Mouse (Mus musculus): ENCODE results near the gene Tsnax. TPM values are rescaled to one million over a fixed set of nuclear protein-coding genes. Genes with fewer than 3 reads are reported as not detected.

Gene Tsnax
- polyA plus RNA-seq (2014; fragmentation: Nextera tagmentation; extraction: Ambion mirVana), result 92.4 and 97.7 TPM in 2 replicates

DNA sequence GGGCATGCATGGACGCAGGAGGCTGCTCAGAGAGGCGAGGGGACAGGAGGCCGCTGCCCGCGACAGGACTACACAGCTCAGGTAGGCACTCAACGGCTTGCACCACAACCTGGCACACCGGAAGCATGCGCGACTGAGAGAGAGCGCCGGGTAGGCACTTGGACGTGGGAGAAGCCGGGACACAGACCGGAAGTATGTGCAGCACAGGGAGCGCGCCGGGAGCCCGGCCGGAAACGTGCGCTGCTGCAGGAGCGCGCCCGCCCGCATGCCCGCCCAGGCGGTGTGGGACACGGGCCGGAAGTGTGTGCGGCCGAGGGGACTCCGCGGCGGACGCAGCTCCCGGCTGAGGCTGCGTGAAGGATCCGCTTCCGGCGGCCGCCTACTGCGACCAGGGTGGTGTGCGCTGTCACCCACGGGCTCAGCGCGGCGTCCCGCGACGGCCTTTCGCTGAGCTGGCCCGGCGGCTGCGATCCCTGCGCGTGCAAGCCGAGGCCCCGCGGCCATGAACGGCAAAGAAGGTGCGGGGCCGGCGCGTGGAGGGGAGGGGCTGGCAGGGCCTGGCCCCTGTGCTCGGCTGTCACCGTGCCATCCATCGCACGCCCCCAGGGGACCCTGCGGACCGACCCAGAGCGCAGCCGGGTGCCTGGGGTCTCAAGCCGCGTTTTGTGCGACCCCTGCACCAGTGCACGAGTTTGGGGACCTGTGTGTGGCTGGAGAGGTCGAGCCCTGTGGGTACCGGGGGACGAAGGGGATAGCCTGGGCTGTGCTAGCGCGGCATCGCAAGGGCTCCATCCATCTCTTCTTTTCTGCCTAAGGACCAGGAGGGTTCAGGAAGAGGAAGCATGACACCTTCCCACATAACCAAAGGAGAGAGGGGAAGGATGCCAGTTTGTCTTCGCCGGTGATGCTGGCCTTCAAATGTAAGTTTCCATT is at the start of gene Tsnax:
TSS of gene Tsnax (plus strand) at position 303 of the 933 bp plus-strand sequence.
- no peaks in the 10 kb centered on the region for H3K27me3 ChIP-seq (ENCODE audit: control insufficient read depth, insufficient read depth, low read length)
- peak; percentile 94 for ATAC-seq (ENCODE audit: insufficient number of reproducible peaks, insufficient read depth, low FRiP score, low read depth)
- WGBS, result 2% methylated on average over 84 of the region's 84 CpGs

DNA sequence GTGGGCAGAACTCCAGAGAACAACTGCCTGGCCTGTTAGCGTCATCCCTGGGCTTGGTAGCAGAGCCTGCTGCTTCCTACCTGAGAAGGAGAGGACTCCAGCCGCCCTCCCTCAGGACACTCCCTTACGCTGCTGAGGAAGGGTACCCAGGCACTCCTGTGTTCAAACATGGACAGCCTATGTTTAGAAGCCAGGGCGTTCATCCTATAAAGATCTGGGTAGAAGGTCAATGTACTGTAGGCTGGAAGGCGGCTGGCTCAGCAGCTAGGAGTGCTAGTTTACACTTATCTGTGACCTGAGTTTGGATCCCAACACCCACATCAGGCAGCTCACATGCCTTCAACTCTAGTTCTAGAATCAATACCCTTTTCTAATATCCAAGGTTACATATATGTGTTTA is 49.6 kb upstream of the Tsnax start:
- no peaks in the 10 kb centered on the region for H3K9me3 ChIP-seq (ENCODE audit: control insufficient read depth, low read length)
- no peak overlapping the region for H3K4me3 ChIP-seq (ENCODE audit: control insufficient read depth in 1 of 2, insufficient read depth in 1 of 2, low read depth in 1 of 2, low read length in 2 of 2)
- ATAC-seq (ENCODE audit: insufficient number of reproducible peaks, insufficient read depth, low FRiP score, low read depth), result no peak
- H3K4me2 ChIP-seq (ENCODE audit: low read length), result no peak overlapping the region
- no peak overlapping the region for H3K27ac ChIP-seq (replicated peaks in 1 of 2; ENCODE audit: control insufficient read depth in 1 of 2, insufficient read depth in 1 of 2, low read depth in 2 of 2, low read length in 2 of 2)
- peaks cover 22% of the 10 kb centered on the region in 2 experiments for H3K4me1 ChIP-seq (ENCODE audit: control insufficient read depth in 2 of 2, insufficient read depth in 2 of 2, low read length in 2 of 2)
- no peaks in the 10 kb centered on the region for H3K36me3 ChIP-seq (ENCODE audit: control insufficient read depth, insufficient read depth, low read length)
- WGBS, result 84% methylated on average over 5 of the region's 5 CpGs
- H3K27me3 ChIP-seq (ENCODE audit: control insufficient read depth, insufficient read depth, low read length), result no peaks in the 10 kb centered on the region
- H3K9ac ChIP-seq (ENCODE audit: low read length), result no peak overlapping the region

More for the DNA sequence above, at the start of gene Tsnax:
- H3K9ac ChIP-seq (ENCODE audit: low read length), result peak within 1 kb of the TSS; percentile 97
- peak within 1 kb of the TSS; percentile 78 for H3K4me2 ChIP-seq (ENCODE audit: low read length)
- H3K27ac ChIP-seq (replicated peaks in 1 of 2; ENCODE audit: control insufficient read depth in 1 of 2, insufficient read depth in 1 of 2, low read depth in 2 of 2, low read length in 2 of 2), result peak within 1 kb of the TSS; percentile 88
- H3K4me1 ChIP-seq (ENCODE audit: control insufficient read depth in 2 of 2, insufficient read depth in 2 of 2, low read length in 2 of 2), result peaks cover 3 to 5% of the 10 kb centered on the region in 2 experiments; a peak in 3 of 4 replicates
- peaks cover 34% of the 10 kb centered on the region for H3K36me3 ChIP-seq (ENCODE audit: control insufficient read depth, insufficient read depth, low read length)
- H3K4me3 ChIP-seq (ENCODE audit: control insufficient read depth in 1 of 2, insufficient read depth in 1 of 2, low read depth in 1 of 2, low read length in 2 of 2), result peak within 1 kb of the TSS; percentile 66 to 99
- 0 out of 2 replicates have a peak, but pooled peaks cover 6% of the 10 kb centered on the region for H3K9me3 ChIP-seq (ENCODE audit: control insufficient read depth, low read length)

DNA sequence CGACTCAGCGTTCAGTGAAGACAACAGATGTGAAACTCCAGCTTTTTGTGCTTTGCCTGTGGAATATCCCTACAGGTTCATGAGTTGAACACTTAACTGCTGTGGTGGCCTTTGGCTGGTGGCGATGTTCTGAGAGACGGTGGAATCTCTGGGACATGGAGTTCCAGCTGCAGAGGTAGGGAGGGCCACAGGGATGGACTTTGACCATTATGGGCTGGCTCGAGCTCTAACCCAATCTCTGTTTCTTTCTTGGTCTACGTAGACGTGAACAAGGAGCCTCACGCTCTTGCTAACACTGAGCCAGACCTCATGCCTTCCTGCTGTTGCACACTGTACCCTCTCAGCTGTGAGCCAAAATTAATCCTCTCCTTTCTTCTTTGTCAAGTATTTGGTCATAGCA is 47.8 kb upstream of the Tsnax start:
- H3K4me3 ChIP-seq (ENCODE audit: control insufficient read depth in 1 of 2, insufficient read depth in 1 of 2, low read depth in 1 of 2, low read length in 2 of 2), result no peak overlapping the region
- H3K9ac ChIP-seq (ENCODE audit: low read length), result no peak overlapping the region
- ATAC-seq (ENCODE audit: insufficient number of reproducible peaks, insufficient read depth, low FRiP score, low read depth), result no peak
- no peaks in the 10 kb centered on the region for H3K27me3 ChIP-seq (ENCODE audit: control insufficient read depth, insufficient read depth, low read length)
- no peak overlapping the region for H3K4me2 ChIP-seq (ENCODE audit: low read length)
- no peak overlapping the region for H3K27ac ChIP-seq (replicated peaks in 1 of 2; ENCODE audit: control insufficient read depth in 1 of 2, insufficient read depth in 1 of 2, low read depth in 2 of 2, low read length in 2 of 2)
- 84% methylated on average over 8 of the region's 8 CpGs for WGBS
- no peaks in the 10 kb centered on the region for H3K36me3 ChIP-seq (ENCODE audit: control insufficient read depth, insufficient read depth, low read length)
- no peaks in the 10 kb centered on the region for H3K9me3 ChIP-seq (ENCODE audit: control insufficient read depth, low read length)
- H3K4me1 ChIP-seq (ENCODE audit: control insufficient read depth in 2 of 2, insufficient read depth in 2 of 2, low read length in 2 of 2), result peaks cover 8% of the 10 kb centered on the region in 2 experiments

DNA sequence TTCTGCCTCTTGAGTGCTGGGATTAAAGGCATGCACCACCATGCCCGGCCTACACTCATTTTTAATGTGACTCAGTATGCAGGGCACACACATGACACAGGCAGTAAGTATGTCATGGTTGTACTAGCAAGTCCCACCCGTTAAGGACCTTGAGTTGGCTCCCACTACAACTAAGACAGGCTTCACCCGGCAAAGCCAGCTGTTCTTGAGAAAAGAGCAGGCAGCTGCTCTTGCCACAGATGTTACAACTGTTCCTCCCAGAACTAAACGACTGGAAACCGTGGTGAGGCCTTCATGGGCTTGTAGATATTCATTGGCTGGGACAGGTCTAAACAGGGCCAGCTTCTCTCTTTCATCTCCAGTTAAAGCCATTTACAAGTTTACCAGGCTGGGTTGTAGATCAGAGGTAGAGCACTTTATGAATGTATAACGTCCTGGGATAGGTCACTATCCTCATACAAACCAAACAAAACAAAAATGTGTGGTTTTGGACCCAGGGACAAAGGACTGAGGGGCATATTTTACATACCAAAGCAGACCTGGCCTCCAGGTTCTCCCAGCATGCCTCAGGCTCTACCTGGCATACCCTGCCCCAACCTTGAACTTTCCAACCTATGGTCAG is 42.4 kb upstream of the Tsnax start:
- ATAC-seq (ENCODE audit: insufficient number of reproducible peaks, insufficient read depth, low FRiP score, low read depth), result no peak
- Histone ChIP-seq H3K36me3 (ENCODE audit: control insufficient read depth, insufficient read depth, low read length) (no peaks in the 10 kb centered on the region), H3K4me2 (ENCODE audit: low read length) (no peak overlapping the region), H3K9me3 (ENCODE audit: control insufficient read depth, low read length) (peaks cover 3% of the 10 kb centered on the region; the same call in 1 of the 2 replicates), H3K4me1 (ENCODE audit: control insufficient read depth in 2 of 2, insufficient read depth in 2 of 2, low read length in 2 of 2) (no peaks in the 10 kb centered on the region), H3K27ac (replicated peaks in 1 of 2; ENCODE audit: control insufficient read depth in 1 of 2, insufficient read depth in 1 of 2, low read depth in 2 of 2, low read length in 2 of 2) (no peak overlapping the region), H3K4me3 (ENCODE audit: control insufficient read depth in 1 of 2, insufficient read depth in 1 of 2, low read depth in 1 of 2, low read length in 2 of 2) (no peak overlapping the region), H3K9ac (ENCODE audit: low read length) (no peak overlapping the region), H3K27me3 (ENCODE audit: control insufficient read depth, insufficient read depth, low read length) (no peaks in the 10 kb centered on the region)
- 75% methylated on average over 6 of the region's 6 CpGs for WGBS

DNA sequence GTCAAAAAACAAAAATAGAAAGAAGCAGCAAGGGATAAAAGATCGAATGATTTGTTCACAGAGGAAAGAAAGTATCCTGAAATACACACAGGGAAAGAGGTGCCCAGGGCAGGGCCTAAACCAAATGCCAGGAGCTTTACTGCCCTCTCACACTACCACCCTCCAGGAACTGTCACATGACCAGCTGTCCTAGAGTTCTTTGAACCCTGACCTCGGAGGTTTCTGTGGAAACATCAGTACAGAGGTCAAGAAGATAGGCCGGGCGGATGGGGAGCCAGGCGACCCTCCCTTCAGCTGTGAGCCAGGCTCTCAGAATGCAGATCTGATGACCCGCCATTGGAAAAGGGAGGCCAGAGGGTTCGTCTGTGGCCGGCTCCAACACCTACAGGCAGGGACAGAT is 39.6 kb upstream of the Tsnax start:
- WGBS, result 74% methylated on average over 8 of the region's 8 CpGs
- no peak for ATAC-seq (ENCODE audit: insufficient number of reproducible peaks, insufficient read depth, low FRiP score, low read depth)
- Histone ChIP-seq H3K27me3 (ENCODE audit: control insufficient read depth, insufficient read depth, low read length) (no peaks in the 10 kb centered on the region), H3K4me2 (ENCODE audit: low read length) (no peak overlapping the region), H3K4me1 (ENCODE audit: control insufficient read depth in 2 of 2, insufficient read depth in 2 of 2, low read length in 2 of 2) (no peaks in the 10 kb centered on the region), H3K9me3 (ENCODE audit: control insufficient read depth, low read length) (peaks cover 3% of the 10 kb centered on the region; the same call in 1 of the 2 replicates), H3K9ac (ENCODE audit: low read length) (no peak overlapping the region), H3K27ac (replicated peaks in 1 of 2; ENCODE audit: control insufficient read depth in 1 of 2, insufficient read depth in 1 of 2, low read depth in 2 of 2, low read length in 2 of 2) (no peak overlapping the region), H3K4me3 (ENCODE audit: control insufficient read depth in 1 of 2, insufficient read depth in 1 of 2, low read depth in 1 of 2, low read length in 2 of 2) (no peak overlapping the region), H3K36me3 (ENCODE audit: control insufficient read depth, insufficient read depth, low read length) (no peaks in the 10 kb centered on the region)

DNA sequence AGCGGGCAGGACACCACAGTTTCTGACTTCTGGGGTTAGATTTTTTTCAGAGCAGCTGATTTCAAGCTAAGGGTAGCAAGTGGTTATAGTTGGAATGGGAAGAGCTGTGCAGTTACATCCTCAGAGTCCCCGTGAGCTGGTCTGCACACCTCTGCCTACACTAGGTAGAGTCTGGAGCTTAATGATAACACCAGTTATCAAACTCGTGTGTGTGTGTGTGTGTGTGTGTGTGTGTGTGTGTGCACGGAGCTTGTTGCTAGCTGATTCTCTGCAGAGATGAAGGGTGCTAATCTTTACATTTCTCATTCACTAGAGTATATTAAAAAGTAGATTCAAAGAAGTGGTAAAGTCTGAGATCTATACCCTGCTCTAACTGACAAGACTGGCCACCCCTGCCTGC is 38.5 kb upstream of the Tsnax start:
- H3K4me3 ChIP-seq (ENCODE audit: control insufficient read depth in 1 of 2, insufficient read depth in 1 of 2, low read depth in 1 of 2, low read length in 2 of 2), result no peak overlapping the region
- no peaks in the 10 kb centered on the region for H3K4me1 ChIP-seq (ENCODE audit: control insufficient read depth in 2 of 2, insufficient read depth in 2 of 2, low read length in 2 of 2)
- H3K9ac ChIP-seq (ENCODE audit: low read length), result no peak overlapping the region
- no peak overlapping the region for H3K4me2 ChIP-seq (ENCODE audit: low read length)
- H3K27ac ChIP-seq (replicated peaks in 1 of 2; ENCODE audit: control insufficient read depth in 1 of 2, insufficient read depth in 1 of 2, low read depth in 2 of 2, low read length in 2 of 2), result no peak overlapping the region
- ATAC-seq (ENCODE audit: insufficient number of reproducible peaks, insufficient read depth, low FRiP score, low read depth), result no peak
- H3K36me3 ChIP-seq (ENCODE audit: control insufficient read depth, insufficient read depth, low read length), result no peaks in the 10 kb centered on the region
- WGBS, result 51% methylated on average over 4 of the region's 4 CpGs
- H3K9me3 ChIP-seq (ENCODE audit: control insufficient read depth, low read length), result peaks cover 3% of the 10 kb centered on the region; the same call in 1 of the 2 replicates
- no peaks in the 10 kb centered on the region for H3K27me3 ChIP-seq (ENCODE audit: control insufficient read depth, insufficient read depth, low read length)

DNA sequence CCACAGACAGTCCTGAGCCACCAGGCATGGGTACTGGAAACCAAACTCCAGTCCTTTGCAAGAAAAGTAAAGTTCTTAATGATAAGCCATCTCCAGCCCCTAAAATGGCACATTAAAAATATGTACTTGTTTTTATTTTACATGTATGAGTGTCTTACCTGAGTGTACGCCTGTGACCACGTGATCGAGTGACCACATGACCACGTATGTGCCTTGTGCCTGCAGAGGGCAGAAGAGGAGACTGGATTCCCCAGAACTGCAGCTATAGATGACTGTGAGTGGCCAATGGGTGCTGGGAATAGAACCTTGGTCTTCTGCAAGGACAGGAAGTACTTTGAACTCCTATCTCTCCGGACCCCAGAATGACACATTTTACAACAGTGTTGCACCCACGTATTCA is 36.6 kb upstream of the Tsnax start:
- 80% methylated on average over 6 of the region's 6 CpGs for WGBS
- ATAC-seq (ENCODE audit: insufficient number of reproducible peaks, insufficient read depth, low FRiP score, low read depth), result no peak
- no peaks in the 10 kb centered on the region for H3K27me3 ChIP-seq (ENCODE audit: control insufficient read depth, insufficient read depth, low read length)
- no peaks in the 10 kb centered on the region for H3K4me1 ChIP-seq (ENCODE audit: control insufficient read depth in 2 of 2, insufficient read depth in 2 of 2, low read length in 2 of 2)
- H3K4me3 ChIP-seq (ENCODE audit: control insufficient read depth in 1 of 2, insufficient read depth in 1 of 2, low read depth in 1 of 2, low read length in 2 of 2), result no peak overlapping the region
- H3K36me3 ChIP-seq (ENCODE audit: control insufficient read depth, insufficient read depth, low read length), result no peaks in the 10 kb centered on the region
- H3K9ac ChIP-seq (ENCODE audit: low read length), result no peak overlapping the region
- peaks cover 11% of the 10 kb centered on the region for H3K9me3 ChIP-seq (ENCODE audit: control insufficient read depth, low read length)
- H3K27ac ChIP-seq (replicated peaks in 1 of 2; ENCODE audit: control insufficient read depth in 1 of 2, insufficient read depth in 1 of 2, low read depth in 2 of 2, low read length in 2 of 2), result no peak overlapping the region
- H3K4me2 ChIP-seq (ENCODE audit: low read length), result no peak overlapping the region
